Mouse (Mus musculus): ENCODE data around the gene Gm3233.

DNA sequence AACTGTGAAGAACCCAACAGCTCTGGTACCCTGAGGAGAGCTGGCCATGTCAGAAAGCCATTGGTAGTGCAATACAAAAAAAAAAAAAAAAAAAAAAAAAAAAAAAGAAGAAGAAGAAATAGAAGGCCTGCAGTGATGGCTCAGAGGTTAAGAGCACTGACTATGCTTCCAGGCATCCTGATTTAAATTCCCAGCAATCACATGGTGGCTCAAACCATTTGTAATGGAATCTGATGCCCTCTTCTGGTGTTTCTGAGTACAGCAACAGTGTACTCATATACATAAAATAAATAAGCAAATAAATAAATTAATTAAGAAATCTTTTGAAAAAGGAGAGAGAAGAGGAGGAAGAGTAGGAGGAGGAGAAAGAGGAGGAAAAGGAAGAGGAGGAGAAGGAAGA lies 6.0 kb downstream of the Gm3233 start:
- peak; percentile 57; the same call in 1 of the 2 replicates for TF ChIP-seq ZNF384 (IDR thresholded peaks at IDR 0.05; ENCODE audit: low read depth, low read length)
- no peak for TF ChIP-seq HCFC1 (IDR thresholded peaks at IDR 0.05; ENCODE audit: borderline replicate concordance, insufficient read depth, low read length)
- no peak for TF ChIP-seq ZC3H11A (IDR thresholded peaks at IDR 0.05; ENCODE audit: borderline replicate concordance, low read depth, low read length)

Measured in ES-E14 (cell line).